Mouse (Mus musculus): ENCODE results near the gene Mvb12a.

DNA sequence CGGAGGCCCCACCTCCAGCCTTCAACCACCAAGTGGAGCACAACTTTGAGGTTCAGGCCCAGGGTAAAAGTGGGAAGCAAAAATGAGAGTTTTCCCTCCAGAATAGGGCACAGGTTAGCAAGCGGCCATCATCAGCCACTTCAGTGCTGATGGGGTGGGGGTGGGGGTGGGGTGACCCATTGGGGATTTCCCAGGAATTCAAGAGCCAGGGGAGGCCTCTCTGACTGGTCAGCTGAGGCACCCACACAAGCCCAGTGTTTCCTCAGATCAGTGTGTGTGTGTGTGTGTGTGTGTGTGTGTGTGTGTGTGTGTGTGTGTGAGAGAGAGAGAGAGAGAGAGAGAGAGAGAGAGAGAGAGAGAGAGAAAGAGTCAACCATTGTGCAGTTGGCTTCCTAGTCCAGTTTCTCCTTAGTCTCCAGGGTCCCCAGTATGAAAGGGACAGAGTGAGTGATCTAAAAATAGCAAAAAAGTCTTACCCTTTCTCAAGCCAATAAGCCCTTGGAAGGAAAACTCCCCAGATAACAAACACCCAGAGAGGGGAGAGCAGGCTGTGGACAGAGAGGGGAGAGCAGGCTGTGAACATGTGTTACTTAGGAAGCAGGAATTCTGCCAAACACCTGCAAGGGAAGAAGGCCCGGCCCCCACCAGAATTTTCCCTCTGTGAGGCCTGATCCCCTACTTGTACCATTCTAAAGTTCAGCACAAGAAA is 15.4 kb upstream of the Mvb12a start:
- TF ChIP-seq EP300 (IDR thresholded peaks at IDR 0.05; ENCODE audit: insufficient read depth, low read depth, low read length) (no peak), CTCF (IDR thresholded peaks at IDR 0.05; ENCODE audit: low read depth, low read length) (no peak)

Data from ES-Bruce4 (cell line).